Mouse (Mus musculus) limb, embryonic 14.5 days (tissue): ENCODE results near the gene Efcab14. TPM values are rescaled to one million over a fixed set of nuclear protein-coding genes. Genes with fewer than 3 reads are reported as not detected.
A peak's percentile ranks its signal among the peaks of the same experiment; 100 is the strongest.

ENCODE experiments used
- ATAC-seq: fragments of 200-750 bp; cut with Nextera tagmentation; 2 replicates; pipeline ENCODE4 v1.8.0; 2017; ENCODE audit warnings: low read depth, moderate number of reproducible peaks, moderate TSS enrichment; ENCODE audit not compliant: low FRiP score
- DNase-seq: peaks from one replicate; pipeline ENCODE4 v3.0.0-alpha.2; 2015; ENCODE audit warnings: low spot score
- H3K27ac ChIP-seq: fragments of 300-500 bp; sonication (generic); replicated peaks from 2 replicates; pipeline ENCODE4 v1.5.1; 2014; ENCODE audit warnings: low read depth, mild to moderate bottlenecking, low read length, moderate library complexity, mixed read lengths
- H3K27me3 ChIP-seq: fragments of 300-500 bp; sonication (generic); 2 replicates; pipeline ENCODE4 v1.6.1; 2014; ENCODE audit warnings: low read length, mixed read lengths; ENCODE audit not compliant: control insufficient read depth, insufficient read depth
- H3K36me3 ChIP-seq: fragments of 300-500 bp; sonication (generic); 2 replicates; pipeline ENCODE4 v1.6.1; 2014; ENCODE audit warnings: mild to moderate bottlenecking, low read length, moderate library complexity, mixed read lengths; ENCODE audit not compliant: control insufficient read depth, insufficient read depth
- H3K4me1 ChIP-seq: fragments of 300-500 bp; sonication (generic); 2 replicates; pipeline ENCODE4 v1.6.1; 2014; ENCODE audit warnings: antibody characterized with exemption, low read length, mixed read lengths; ENCODE audit not compliant: control insufficient read depth, insufficient read depth
- H3K4me2 ChIP-seq: fragments of 300-500 bp; sonication (generic); replicated peaks from 2 replicates; pipeline ENCODE4 v1.6.1; 2014; ENCODE audit warnings: low read depth, mild to moderate bottlenecking, low read length, moderate library complexity; ENCODE audit not compliant: severe bottlenecking
- H3K4me3 ChIP-seq: fragments of 300-500 bp; sonication (generic); replicated peaks from 2 replicates; pipeline ENCODE4 v1.5.1; 2014; ENCODE audit warnings: low read length
- H3K9ac ChIP-seq: fragments of 300-500 bp; sonication (generic); 2 replicates; pipeline ENCODE4 v1.6.1; 2014; ENCODE audit warnings: mild to moderate bottlenecking, low read depth, low read length, moderate library complexity; ENCODE audit not compliant: severe bottlenecking
- H3K9me3 ChIP-seq: fragments of 300-500 bp; sonication (generic); 2 replicates; pipeline ENCODE4 v1.6.1; 2016; ENCODE audit warnings: low read length; ENCODE audit not compliant: control insufficient read depth
- POLR2A ChIP-seq: fragments of 200-500 bp; IDR thresholded peaks from 2 replicates; pipeline ENCODE4 v1.8.0; 2012; ENCODE audit warnings: inconsistent platforms, mild to moderate bottlenecking, moderate library complexity, borderline replicate concordance; ENCODE audit not compliant: insufficient read depth, insufficient read length; ENCODE audit errors: extremely low read depth
- WGBS: fragments of 180-500 bp; shearing (Covaris S2); extraction: QIAGEN DNeasy Blood & Tissue Kit; methylation state at CpG from one replicate; pipeline ENCODE4 v1.1.7; 2014; 5-methylcytosine and 5-hydroxymethylcytosine counted together
- polyA plus RNA-seq, 2 experiments: library from polyadenylated mRNA; depleted of rRNA in 1 of 2; stranded (reverse) in 1 of 2; unstranded in 1 of 2; fragments of >200 nt; fragmentation: Nextera tagmentation in 1 of 2; extraction: Ambion mirVana in 1 of 2; gene quantifications; 2 replicates each; pipeline versions ENCODE4 v1.2.1 to v1.2.3; 2012 to 2014

Efcab14 gene
- polyA plus RNA-seq, 2 experiments = 24.8 to 35.2 TPM

- peaks cover 6% of the 10 kb centered on the region; the same call in 1 of the 2 replicates for H3K4me1 ChIP-seq
- whole genome bisulfite sequencing = 50% methylated on average over 7 of the region's 7 CpGs
- peak overlapping the region; percentile 85 for H3K9ac ChIP-seq
- peak overlapping the region; percentile 74 for H3K4me2 ChIP-seq
- no peaks in the 10 kb centered on the region for H3K9me3 ChIP-seq
- TF ChIP-seq POLR2A = no peak
- peak overlapping the region; percentile 73 for H3K4me3 ChIP-seq
- ATAC-seq (no peak), DNase-seq (no peak)
- peak overlapping the region; percentile 28; the same call in 1 of the 2 replicates for H3K27ac ChIP-seq
- H3K36me3 ChIP-seq = peaks cover 19% of the 10 kb centered on the region
- no peaks in the 10 kb centered on the region for H3K27me3 ChIP-seq
Measured at GRCm38 (mm10) chr4:115785511-115786034, 48.0 kb downstream of the Efcab14 start.

GRCm38 (mm10) chr4:115790864-115791263 lies 53.3 kb downstream of the Efcab14 start:
- Histone ChIP-seq H3K4me1 (peaks cover 4% of the 10 kb centered on the region; the same call in 1 of the 2 replicates), H3K27ac (no peak overlapping the region), H3K27me3 (no peaks in the 10 kb centered on the region), H3K9me3 (no peaks in the 10 kb centered on the region), H3K4me3 (no peak overlapping the region), H3K9ac (no peak overlapping the region), H3K36me3 (peaks cover 39% of the 10 kb centered on the region), H3K4me2 (no peak overlapping the region)
- DNase-seq (no peak), ATAC-seq (no peak)
- TF ChIP-seq POLR2A = no peak
- 78% methylated on average over 3 of the region's 3 CpGs for whole genome bisulfite sequencing

GRCm38 (mm10) chr4:115795360-115795759 lies 57.8 kb downstream of the Efcab14 start:
- Histone ChIP-seq H3K4me3 (no peak overlapping the region), H3K9me3 (no peaks in the 10 kb centered on the region), H3K4me1 (0 out of 2 replicates have a peak, but pooled peaks cover 3% of the 10 kb centered on the region), H3K36me3 (peaks cover 55% of the 10 kb centered on the region), H3K27me3 (no peaks in the 10 kb centered on the region), H3K9ac (no peak overlapping the region), H3K27ac (0 out of 2 replicates have a peak overlapping the region, but pooled peaks have one; percentile 26), H3K4me2 (no peak overlapping the region)
- 31% methylated on average over 3 of the region's 3 CpGs for WGBS
- TF ChIP-seq POLR2A = no peak
- DNase-seq = peak; percentile 37
- peak; percentile 90 for ATAC-seq

GRCm38 (mm10) chr4:115799981-115800380 lies 62.4 kb downstream of the Efcab14 start:
- H3K4me1 ChIP-seq = 0 out of 2 replicates have a peak, but pooled peaks cover 1% of the 10 kb centered on the region
- no peak for ATAC-seq
- no peak overlapping the region for H3K27ac ChIP-seq
- H3K4me2 ChIP-seq = no peak overlapping the region
- WGBS = 85% methylated on average over 3 of the region's 3 CpGs
- no peak overlapping the region for H3K4me3 ChIP-seq
- no peak overlapping the region for H3K9ac ChIP-seq
- peaks cover 44% of the 10 kb centered on the region for H3K36me3 ChIP-seq
- no peaks in the 10 kb centered on the region for H3K27me3 ChIP-seq
- H3K9me3 ChIP-seq = no peaks in the 10 kb centered on the region
- DNase-seq = no peak
- no peak for TF ChIP-seq POLR2A

GRCm38 (mm10) chr4:115812326-115812725 lies 74.8 kb downstream of the Efcab14 start:
- Histone ChIP-seq H3K36me3 (peaks cover 46% of the 10 kb centered on the region), H3K27me3 (no peaks in the 10 kb centered on the region), H3K4me3 (no peak overlapping the region), H3K27ac (no peak overlapping the region), H3K4me1 (no peaks in the 10 kb centered on the region), H3K9ac (no peak overlapping the region), H3K9me3 (no peaks in the 10 kb centered on the region), H3K4me2 (no peak overlapping the region)
- no peak for TF ChIP-seq POLR2A
- WGBS = 90% methylated on average over 4 of the region's 4 CpGs
- DNase-seq = no peak
- ATAC-seq = no peak
